Mouse (Mus musculus) liver, adult 2 months (tissue): ENCODE data around the gene Alkbh3. TPM values are rescaled to one million over a fixed set of nuclear protein-coding genes. Genes with fewer than 3 reads are reported as not detected.
A peak's percentile ranks its signal among the peaks of the same experiment; 100 is the strongest.

Experiments used
- DNase-seq: peaks from one replicate; pipeline ENCODE4 v3.0.0-alpha.2; 2011; ENCODE audit warnings: low read depth, low spot score; ENCODE audit errors: extremely low read depth
- H3K27ac ChIP-seq: fragments of 200-500 bp; replicated peaks from 2 replicates; pipeline ENCODE4 v1.5.1; 2012; ENCODE audit warnings: low read depth, mild to moderate bottlenecking, control low read depth, inconsistent platforms, low read length; ENCODE audit not compliant: insufficient read depth
- H3K27me3 ChIP-seq: fragments of 200-500 bp; 2 replicates; pipeline ENCODE4 v1.6.1; 2012; ENCODE audit warnings: mild to moderate bottlenecking, moderate library complexity, low read length, inconsistent platforms; ENCODE audit not compliant: control insufficient read depth, insufficient read depth
- H3K36me3 ChIP-seq: fragments of 200-500 bp; 2 replicates; pipeline ENCODE4 v1.6.1; 2012; ENCODE audit warnings: low read length, inconsistent platforms; ENCODE audit not compliant: control insufficient read depth, insufficient read depth
- H3K4me1 ChIP-seq: fragments of 200-500 bp; 2 replicates; pipeline ENCODE4 v1.6.1; 2011; ENCODE audit warnings: low read length; ENCODE audit not compliant: control insufficient read depth, insufficient read depth
- H3K4me3 ChIP-seq: fragments of 200-500 bp; 2 replicates; pipeline ENCODE4 v1.5.1; 2011; ENCODE audit warnings: low read depth, mild to moderate bottlenecking, control low read depth, low read length, moderate library complexity; ENCODE audit not compliant: insufficient read depth
- H3K79me2 ChIP-seq: fragments of 200-500 bp; 2 replicates; pipeline ENCODE4 v1.6.1; 2012; ENCODE audit warnings: inconsistent platforms, mild to moderate bottlenecking, low read length, moderate library complexity; ENCODE audit not compliant: control insufficient read depth, insufficient read depth
- H3K9ac ChIP-seq: fragments of 200-500 bp; 2 replicates; pipeline ENCODE4 v1.6.1; 2012; ENCODE audit warnings: low read depth, mild to moderate bottlenecking, control low read depth, inconsistent platforms, low read length
- CTCF ChIP-seq: fragments of 200-500 bp; IDR thresholded peaks from 2 replicates; pipeline ENCODE4 v1.5.1; 2011; ENCODE audit warnings: low read depth, low read length, control low read depth
- POLR2A ChIP-seq: fragments of 200-500 bp; IDR thresholded peaks from 2 replicates; pipeline ENCODE4 v1.6.1; 2011; ENCODE audit warnings: low read length, control low read depth; ENCODE audit not compliant: insufficient read depth; ENCODE audit errors: extremely low read depth
- WGBS: fragments of 180-500 bp; shearing (Covaris S2); methylation state at CpG from one replicate; pipeline ENCODE4 v1.1.7; 2018; 5-methylcytosine and 5-hydroxymethylcytosine counted together
- polyA plus RNA-seq: library from polyadenylated mRNA; depleted of rRNA; stranded (reverse); fragments of >200 nt; gene quantifications from 2 replicates; pipeline ENCODE4 v1.2.3, GENCODE M21; 2012
- total RNA-seq: library from RNA; depleted of rRNA; stranded (reverse); fragments of >200 nt; gene quantifications from 2 replicates; pipeline ENCODE4 v1.2.3, GENCODE M21; 2014

The Alkbh3 gene
- total and polyA plus RNA-seq, 2 experiments: 24.9 to 33.6 TPM

DNA sequence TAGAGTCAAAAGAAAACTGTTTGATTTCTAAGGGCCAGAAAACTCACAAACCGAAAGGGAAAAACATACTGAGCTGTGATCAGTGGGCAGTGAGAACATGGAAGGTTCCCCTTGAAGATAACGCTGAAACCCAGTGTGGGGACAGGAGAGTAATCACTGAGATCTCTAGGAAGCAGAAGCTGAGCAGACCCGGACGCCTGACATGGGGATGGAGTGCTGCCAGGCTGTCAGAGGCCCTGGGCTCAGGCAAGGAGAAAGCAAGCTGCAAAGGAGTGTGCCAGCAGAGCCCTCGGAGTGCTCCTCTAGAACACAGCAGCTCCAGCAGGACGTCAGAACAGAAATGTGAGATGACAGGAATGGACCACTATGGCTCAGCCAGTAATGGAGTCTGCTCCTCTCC is 14.0 kb upstream of the Alkbh3 start:
- H3K4me1 ChIP-seq: no peaks in the 10 kb centered on the region
- 60% methylated on average over 6 of the region's 6 CpGs for WGBS
- TF ChIP-seq CTCF (no peak), POLR2A (no peak)
- H3K79me2 ChIP-seq: no peaks in the 10 kb centered on the region
- no peaks in the 10 kb centered on the region for H3K27me3 ChIP-seq
- no peak for DNase-seq
- H3K27ac ChIP-seq: no peak overlapping the region
- H3K4me3 ChIP-seq: no peak overlapping the region
- no peaks in the 10 kb centered on the region for H3K36me3 ChIP-seq
- no peak overlapping the region for H3K9ac ChIP-seq

DNA sequence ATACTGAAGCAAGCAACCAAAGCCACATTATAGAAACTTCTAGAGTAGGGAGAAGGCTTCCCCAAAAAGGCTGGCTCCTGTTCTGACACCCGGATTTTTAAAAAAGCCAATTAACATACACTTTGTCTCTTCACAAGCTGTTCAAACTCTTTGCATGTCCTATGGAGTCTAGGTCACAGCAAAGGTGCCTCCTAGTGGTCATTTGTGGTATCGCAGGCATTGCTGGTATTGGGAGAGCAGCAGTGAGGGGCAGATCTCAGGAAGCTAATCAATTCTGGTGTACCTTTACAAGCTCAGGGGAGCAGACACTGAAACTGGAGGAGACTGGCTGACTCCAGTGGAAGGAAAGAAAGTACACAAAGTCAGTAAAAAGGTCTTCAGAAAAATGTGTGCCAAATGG is 8.3 kb downstream of the Alkbh3 start:
- TF ChIP-seq CTCF: peak; percentile 70; the same call in 1 of the 2 replicates
- TF ChIP-seq POLR2A: no peak
- no peak overlapping the region for H3K27ac ChIP-seq
- no peak overlapping the region for H3K4me3 ChIP-seq
- no peaks in the 10 kb centered on the region for H3K4me1 ChIP-seq
- 11% methylated on average over 2 of the region's 2 CpGs for WGBS
- DNase-seq: peak; percentile 44
- H3K36me3 ChIP-seq: peaks cover 63% of the 10 kb centered on the region
- no peak overlapping the region for H3K9ac ChIP-seq
- H3K79me2 ChIP-seq: no peaks in the 10 kb centered on the region
- no peaks in the 10 kb centered on the region for H3K27me3 ChIP-seq

DNA sequence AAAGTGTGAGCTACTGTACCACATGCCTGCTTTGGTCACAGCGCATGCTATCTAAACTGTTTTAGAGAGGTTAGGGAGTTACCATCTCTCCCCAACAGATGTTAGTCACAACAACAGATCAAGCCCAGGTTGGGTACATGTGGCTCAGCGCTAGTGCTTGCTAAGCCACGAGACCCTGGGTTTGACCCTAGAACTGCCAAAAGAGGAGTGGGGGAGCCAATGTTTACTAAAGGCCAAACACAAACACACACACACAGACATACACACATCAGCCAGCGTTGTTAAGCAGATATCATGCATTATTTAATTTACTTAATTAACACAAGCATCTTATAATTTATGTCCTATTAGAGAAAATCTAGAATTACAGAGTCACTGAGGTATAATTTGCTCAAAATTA is 8.7 kb downstream of the Alkbh3 start:
- H3K27ac ChIP-seq: no peak overlapping the region; the same call in 1 of the 2 replicates
- no peaks in the 10 kb centered on the region for H3K4me1 ChIP-seq
- WGBS: 73% methylated on average over 4 of the region's 4 CpGs
- H3K79me2 ChIP-seq: no peaks in the 10 kb centered on the region
- H3K4me3 ChIP-seq: no peak overlapping the region
- no peak for DNase-seq
- H3K9ac ChIP-seq: no peak overlapping the region
- no peak for TF ChIP-seq CTCF
- TF ChIP-seq POLR2A: no peak
- no peaks in the 10 kb centered on the region for H3K27me3 ChIP-seq
- H3K36me3 ChIP-seq: peaks cover 63% of the 10 kb centered on the region

DNA sequence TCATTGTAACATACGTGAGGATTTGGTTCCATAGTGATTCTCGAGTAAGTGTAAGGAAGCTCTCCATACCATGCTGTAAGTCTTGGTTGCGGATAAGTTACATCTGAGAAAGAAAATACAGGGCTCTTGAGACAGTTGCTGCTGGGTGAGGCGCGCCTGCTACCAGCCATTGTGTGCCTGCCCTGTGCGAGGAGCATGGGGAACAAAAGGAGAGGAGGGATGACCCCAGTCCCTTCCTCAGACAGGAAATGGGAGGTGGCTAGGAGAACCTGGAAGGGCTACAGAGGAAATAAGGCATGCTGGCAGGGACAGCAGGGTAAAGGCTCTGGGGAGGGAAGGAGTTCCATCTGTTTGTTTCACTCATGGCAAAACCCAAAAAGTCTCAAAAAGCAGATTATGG is 9.2 kb downstream of the Alkbh3 start:
- Histone ChIP-seq H3K36me3 (peaks cover 58% of the 10 kb centered on the region), H3K27ac (no peak overlapping the region), H3K27me3 (no peaks in the 10 kb centered on the region), H3K9ac (no peak overlapping the region), H3K4me3 (no peak overlapping the region), H3K4me1 (no peaks in the 10 kb centered on the region), H3K79me2 (no peaks in the 10 kb centered on the region)
- no peak for TF ChIP-seq CTCF
- no peak for TF ChIP-seq POLR2A
- 87% methylated on average over 6 of the region's 6 CpGs for WGBS
- DNase-seq: no peak

DNA sequence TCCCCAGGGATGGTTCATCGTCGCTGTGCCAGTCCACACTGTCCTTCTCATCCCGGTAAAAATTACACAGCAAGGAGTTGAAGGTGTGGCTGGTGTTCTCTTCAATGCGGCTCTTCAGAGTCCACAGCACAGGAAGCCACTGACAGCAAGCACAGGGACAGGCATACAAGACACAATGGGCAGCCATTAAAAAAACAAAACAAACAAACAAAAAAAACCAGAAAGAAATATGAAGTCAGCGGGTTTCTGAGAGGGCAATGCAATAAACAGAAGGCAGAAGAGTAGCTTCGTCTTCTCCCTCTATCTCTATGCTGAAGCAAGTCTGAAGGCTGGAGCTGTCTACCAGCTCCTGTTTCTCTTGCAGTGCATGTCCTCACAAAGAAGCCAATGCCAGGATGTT is 14.4 kb downstream of the Alkbh3 start, which contains the start of gene Gm27027:
Gm27027 (minus strand) TSS at position 101 of the 400 bp plus-strand sequence.
- H3K27ac ChIP-seq: no peak within 1 kb of the TSS
- H3K79me2 ChIP-seq: no peaks in the 10 kb centered on the region
- no peak for DNase-seq
- no peaks in the 10 kb centered on the region; the same call in 1 of the 2 replicates for H3K4me1 ChIP-seq
- H3K9ac ChIP-seq: no peak within 1 kb of the TSS
- 96% methylated on average over 6 of the region's 6 CpGs for WGBS
- TF ChIP-seq CTCF (no peak), POLR2A (no peak)
- no peaks in the 10 kb centered on the region for H3K27me3 ChIP-seq
- peaks cover 66% of the 10 kb centered on the region for H3K36me3 ChIP-seq
- no peak within 1 kb of the TSS for H3K4me3 ChIP-seq

DNA sequence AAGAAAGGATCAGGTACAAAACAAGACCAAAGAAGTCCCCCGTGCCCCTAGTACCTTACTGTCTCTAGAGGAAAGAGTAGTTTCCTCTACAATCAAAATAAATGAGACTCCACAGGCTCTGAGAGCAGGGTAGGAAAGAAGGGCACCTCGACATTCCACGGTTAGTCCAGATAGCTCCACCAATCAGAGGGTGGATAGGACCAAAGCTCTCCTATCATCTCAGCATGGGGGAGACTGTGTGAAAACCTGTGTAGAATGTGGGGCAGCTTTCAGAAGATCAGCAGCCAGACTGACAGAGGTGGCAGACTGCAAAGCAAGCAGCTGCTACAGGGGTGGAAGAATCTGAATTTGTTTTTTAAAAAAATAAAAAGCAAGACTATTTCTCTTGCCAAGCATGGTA is 17.8 kb downstream of the Alkbh3 start:
- Histone ChIP-seq H3K4me3 (no peak overlapping the region), H3K27ac (0 out of 2 replicates have a peak overlapping the region, but pooled peaks have one; percentile 26), H3K27me3 (no peaks in the 10 kb centered on the region), H3K4me1 (no peaks in the 10 kb centered on the region; the same call in 1 of the 2 replicates), H3K79me2 (no peaks in the 10 kb centered on the region), H3K36me3 (peaks cover 60% of the 10 kb centered on the region), H3K9ac (no peak overlapping the region)
- WGBS: 78% methylated on average over 3 of the region's 3 CpGs
- no peak for DNase-seq
- TF ChIP-seq POLR2A (no peak), CTCF (no peak)
